Mouse (Mus musculus) hindbrain, embryonic 11.5 days (tissue): Measurements from ENCODE around the gene Sfmbt2. TPM values are rescaled to one million over a fixed set of nuclear protein-coding genes. Genes with fewer than 3 reads are reported as not detected.
"Not testable (repeated sequence)": the region's sequence is repeated elsewhere in the genome, so short reads cannot be mapped to it uniquely, and the experiment has no call there.

Experiments used
- ATAC-seq: fragments of 200-750 bp; cut with Nextera tagmentation; 2 replicates; pipeline ENCODE4 v1.8.0; 2017; ENCODE audit warnings: mild to moderate bottlenecking, moderate TSS enrichment, moderate library complexity; ENCODE audit not compliant: low FRiP score
- DNase-seq: peaks from one replicate; pipeline ENCODE4 v3.0.0-alpha.2; 2015; ENCODE audit warnings: low spot score
- H3K27ac ChIP-seq: fragments of 300-500 bp; sonication (generic); 2 replicates; pipeline ENCODE4 v1.5.1; 2014; ENCODE audit warnings: mild to moderate bottlenecking, low read depth, low read length
- H3K27me3 ChIP-seq: fragments of 300-500 bp; sonication (generic); 2 replicates; pipeline ENCODE4 v1.6.1; 2014; ENCODE audit warnings: mild to moderate bottlenecking, low read length, moderate library complexity, mixed read lengths; ENCODE audit not compliant: control insufficient read depth, insufficient read depth
- H3K36me3 ChIP-seq: fragments of 300-500 bp; sonication (generic); 2 replicates; pipeline ENCODE4 v1.6.1; 2014; ENCODE audit warnings: mild to moderate bottlenecking, low read length, moderate library complexity, mixed read lengths; ENCODE audit not compliant: control insufficient read depth, insufficient read depth
- H3K4me1 ChIP-seq: fragments of 300-500 bp; sonication (generic); replicated peaks from 2 replicates; pipeline ENCODE4 v1.6.1; 2014; ENCODE audit warnings: low read length, mixed read lengths; ENCODE audit not compliant: control insufficient read depth, insufficient read depth
- H3K4me2 ChIP-seq: fragments of 300-500 bp; sonication (generic); replicated peaks from 2 replicates; pipeline ENCODE4 v1.6.1; 2014; ENCODE audit warnings: mild to moderate bottlenecking, low read depth, low read length
- H3K4me3 ChIP-seq: fragments of 300-500 bp; sonication (generic); 2 replicates; pipeline ENCODE4 v1.5.1; 2014; ENCODE audit warnings: low read depth, low read length
- H3K9ac ChIP-seq: fragments of 300-500 bp; sonication (generic); 2 replicates; pipeline ENCODE4 v1.6.1; 2014; ENCODE audit warnings: low read depth, low read length
- H3K9me3 ChIP-seq: fragments of 300-500 bp; sonication (generic); 2 replicates; pipeline ENCODE4 v1.6.1; 2016; ENCODE audit warnings: low read length; ENCODE audit not compliant: control insufficient read depth
- WGBS: fragments of 180-500 bp; shearing (Covaris S2); extraction: QIAGEN DNeasy Blood & Tissue Kit; methylation state at CpG from one replicate; pipeline ENCODE4 v1.1.7; 2014; 5-methylcytosine and 5-hydroxymethylcytosine counted together
- polyA plus RNA-seq: library from polyadenylated mRNA; unstranded; fragments of >200 nt; fragmentation: Nextera tagmentation; extraction: Ambion mirVana; gene quantifications from 2 replicates; pipeline ENCODE4 v1.2.1, GENCODE M21; 2014

The Sfmbt2 gene
- polyA plus RNA-seq, 1 experiment from 2014 or later: 2.6 TPM

DNA sequence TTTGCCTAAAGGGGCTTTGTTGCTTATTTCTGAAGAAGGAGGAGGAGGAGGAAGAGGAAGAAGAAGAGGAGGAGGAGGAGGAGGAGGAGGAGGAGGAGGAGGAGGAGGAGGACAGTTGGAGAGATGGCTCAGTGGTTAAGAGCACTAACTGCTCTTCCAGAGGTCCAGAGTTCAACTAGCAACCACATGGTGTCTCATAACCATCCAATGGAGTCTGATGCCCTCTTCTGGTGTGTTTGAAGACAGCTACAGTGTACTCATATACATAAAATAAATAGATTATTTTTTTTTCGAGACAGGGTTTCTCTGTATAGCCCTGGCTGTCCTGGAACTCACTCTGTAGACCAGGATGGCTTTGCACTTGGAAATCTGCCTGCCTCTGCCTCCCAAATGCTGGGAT, 26.2 kb upstream of the Sfmbt2 start:
- DNase-seq, H3K27me3 ChIP-seq, H3K4me3 ChIP-seq, ATAC-seq, H3K4me1 ChIP-seq, H3K27ac ChIP-seq, H3K36me3 ChIP-seq, H3K9me3 ChIP-seq, H3K9ac ChIP-seq, H3K4me2 ChIP-seq: not testable (repeated sequence)
- 88% methylated on average over 1 of the region's 1 CpGs for WGBS

DNA sequence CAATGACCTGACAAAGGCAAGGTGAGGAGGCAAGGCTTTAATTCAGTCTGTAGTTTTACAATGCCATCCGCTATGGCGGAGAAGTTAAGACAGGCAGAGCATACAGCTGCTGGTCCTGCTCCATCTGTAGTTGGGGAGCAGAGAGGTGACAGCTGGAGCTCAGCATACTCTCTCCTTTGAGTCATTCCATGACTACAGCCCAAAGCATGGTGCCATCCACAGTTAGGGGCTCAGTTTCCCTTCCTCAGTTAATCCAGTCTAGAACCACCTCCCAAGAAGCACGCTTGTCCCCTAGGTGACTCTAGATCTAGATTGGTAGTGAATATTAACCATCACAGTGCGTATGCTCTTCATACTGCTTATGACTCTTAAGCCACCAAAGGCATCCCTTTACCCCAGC, 23.1 kb upstream of the Sfmbt2 start:
- H3K4me2 ChIP-seq: no peak overlapping the region
- H3K9me3 ChIP-seq: no peaks in the 10 kb centered on the region
- H3K9ac ChIP-seq: no peak overlapping the region
- H3K4me1 ChIP-seq: no peaks in the 10 kb centered on the region
- no peak overlapping the region for H3K27ac ChIP-seq
- H3K27me3 ChIP-seq: no peaks in the 10 kb centered on the region
- no peaks in the 10 kb centered on the region for H3K36me3 ChIP-seq
- no peak overlapping the region for H3K4me3 ChIP-seq
- DNase-seq: no peak
- no peak for ATAC-seq
- WGBS: 95% methylated on average over 4 of the region's 4 CpGs

DNA sequence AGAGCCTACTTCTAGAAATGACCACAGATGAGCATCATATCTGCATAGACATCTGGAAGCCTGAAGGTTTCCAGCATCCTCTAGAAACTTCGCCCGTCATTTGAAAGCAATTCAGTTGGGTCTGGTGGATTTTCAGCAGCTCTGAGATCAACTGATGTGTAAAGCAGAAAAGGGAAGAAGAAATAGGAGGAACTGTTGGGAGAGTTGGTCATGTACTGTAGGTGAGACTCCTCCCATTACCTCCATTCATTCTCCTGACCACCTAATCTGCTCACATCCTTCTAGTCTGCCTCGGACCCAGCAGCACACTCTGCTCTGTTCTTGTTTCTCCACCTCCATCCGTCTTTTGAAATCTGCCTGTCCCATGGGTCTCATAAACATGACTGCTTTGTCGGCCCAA, 22.3 kb upstream of the Sfmbt2 start:
- Histone ChIP-seq H3K4me2 (no peak overlapping the region), H3K4me3 (no peak overlapping the region), H3K4me1 (no peaks in the 10 kb centered on the region), H3K27me3 (no peaks in the 10 kb centered on the region), H3K27ac (no peak overlapping the region), H3K36me3 (no peaks in the 10 kb centered on the region), H3K9me3 (no peaks in the 10 kb centered on the region), H3K9ac (no peak overlapping the region)
- no peak for ATAC-seq
- 82% methylated on average over 5 of the region's 5 CpGs for WGBS
- DNase-seq: no peak

DNA sequence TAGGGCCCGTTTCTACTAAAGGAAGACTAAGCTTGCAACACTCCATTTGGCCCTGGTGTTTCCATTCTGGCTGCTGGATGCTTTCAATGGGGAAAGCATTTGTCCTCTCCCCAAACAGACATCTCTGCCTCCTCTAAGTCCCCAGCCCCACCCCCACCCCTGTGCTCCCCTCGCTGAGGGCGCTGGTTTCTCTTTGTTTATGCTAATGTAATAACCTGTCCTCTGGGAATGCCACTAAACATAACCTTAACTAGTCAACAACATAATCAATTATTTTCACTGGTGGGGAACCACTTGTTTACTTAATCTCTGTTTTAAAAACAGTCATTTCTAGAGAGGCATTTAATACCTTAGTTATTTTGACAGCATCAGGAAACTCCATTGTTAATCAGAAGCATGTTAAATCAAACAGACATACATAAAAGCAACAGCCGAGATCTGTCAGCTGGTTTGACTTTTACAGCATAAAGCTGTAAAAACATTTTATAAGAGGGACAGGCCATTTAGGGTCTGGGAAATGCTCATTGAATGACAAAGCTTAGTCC, 20.0 kb upstream of the Sfmbt2 start:
- Histone ChIP-seq H3K4me3 (no peak overlapping the region), H3K27me3 (no peaks in the 10 kb centered on the region), H3K36me3 (no peaks in the 10 kb centered on the region), H3K9ac (no peak overlapping the region), H3K27ac (no peak overlapping the region), H3K4me1 (no peaks in the 10 kb centered on the region), H3K4me2 (no peak overlapping the region), H3K9me3 (no peaks in the 10 kb centered on the region)
- DNase-seq (no peak), ATAC-seq (no peak)
- 23% methylated on average over 4 of the region's 4 CpGs for WGBS

DNA sequence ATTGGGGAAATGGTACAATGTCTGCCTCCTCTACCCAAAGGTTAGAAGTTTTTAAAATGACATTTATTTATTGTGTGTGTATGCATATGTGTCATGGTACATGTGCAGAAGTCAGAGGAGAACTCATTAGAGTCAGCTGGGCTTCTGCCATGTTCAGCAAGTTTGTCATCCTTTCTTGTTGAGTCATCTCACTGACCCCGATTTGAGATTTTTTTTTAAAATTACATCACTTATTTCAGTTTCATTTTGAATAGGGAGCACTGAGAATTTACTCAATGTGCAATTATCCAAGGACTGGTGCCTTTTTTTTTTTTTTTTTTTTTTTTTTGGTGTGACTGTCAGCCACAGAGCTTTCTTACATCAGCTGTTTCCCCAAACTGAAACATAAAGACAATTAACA, 19.2 kb upstream of the Sfmbt2 start:
- no peak overlapping the region for H3K4me3 ChIP-seq
- no peaks in the 10 kb centered on the region for H3K36me3 ChIP-seq
- ATAC-seq: no peak
- H3K9me3 ChIP-seq: no peaks in the 10 kb centered on the region
- no peak overlapping the region for H3K27ac ChIP-seq
- H3K9ac ChIP-seq: no peak overlapping the region
- DNase-seq: no peak
- H3K27me3 ChIP-seq: no peaks in the 10 kb centered on the region
- no peak overlapping the region for H3K4me2 ChIP-seq
- WGBS: 90% methylated on average over 1 of the region's 1 CpGs
- no peaks in the 10 kb centered on the region for H3K4me1 ChIP-seq

DNA sequence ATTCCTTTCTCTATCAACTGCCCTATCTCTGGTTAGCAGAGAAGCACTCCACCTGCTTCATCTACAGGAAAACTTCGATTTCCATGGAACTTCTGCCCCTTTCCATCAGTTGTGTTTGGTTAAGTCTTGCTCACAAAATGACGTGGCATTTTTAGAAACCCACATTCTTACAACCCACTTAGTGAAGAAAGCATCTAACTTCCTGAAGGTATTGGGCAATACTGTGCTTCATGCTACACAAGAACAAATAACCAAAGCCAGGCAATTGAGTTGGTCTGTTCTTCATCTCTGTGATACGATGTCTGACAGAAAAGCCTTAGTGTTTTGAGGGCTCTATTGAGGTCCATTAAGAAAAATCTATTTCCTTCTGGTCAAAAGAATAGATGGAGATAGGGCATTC, 17.4 kb upstream of the Sfmbt2 start:
- no peaks in the 10 kb centered on the region for H3K36me3 ChIP-seq
- no peaks in the 10 kb centered on the region for H3K9me3 ChIP-seq
- no peaks in the 10 kb centered on the region for H3K4me1 ChIP-seq
- H3K27ac ChIP-seq: no peak overlapping the region
- no peak overlapping the region for H3K9ac ChIP-seq
- 79% methylated on average over 3 of the region's 3 CpGs for WGBS
- no peak overlapping the region for H3K4me2 ChIP-seq
- DNase-seq (no peak), ATAC-seq (no peak)
- no peak overlapping the region for H3K4me3 ChIP-seq
- H3K27me3 ChIP-seq: no peaks in the 10 kb centered on the region

DNA sequence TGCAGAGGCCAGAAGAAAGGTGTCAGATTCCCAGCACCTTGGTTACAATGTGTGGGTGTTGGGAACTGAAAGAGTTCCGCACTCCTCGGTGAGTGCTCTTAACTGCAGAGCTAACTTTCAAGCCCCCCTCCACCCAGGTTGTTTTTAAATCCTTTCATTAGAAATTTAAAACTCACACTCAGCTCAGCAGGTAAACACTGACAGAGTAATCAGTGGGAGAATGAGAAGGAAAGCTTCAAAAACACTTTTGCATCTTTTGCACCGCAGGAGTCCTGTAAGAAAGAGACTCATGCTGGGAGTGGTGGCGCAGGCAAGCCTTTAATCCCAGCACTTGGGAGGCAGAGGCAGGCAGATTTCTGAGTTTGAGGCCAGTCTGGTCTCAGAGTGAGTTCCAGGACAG, 16.4 kb upstream of the Sfmbt2 start:
- DNase-seq (no peak), ATAC-seq (no peak)
- H3K36me3 ChIP-seq: no peaks in the 10 kb centered on the region
- 56% methylated on average over 4 of the region's 4 CpGs for WGBS
- H3K9me3 ChIP-seq: no peaks in the 10 kb centered on the region
- no peaks in the 10 kb centered on the region for H3K4me1 ChIP-seq
- no peak overlapping the region for H3K27ac ChIP-seq
- H3K9ac ChIP-seq: no peak overlapping the region
- H3K4me2 ChIP-seq: no peak overlapping the region
- no peaks in the 10 kb centered on the region for H3K27me3 ChIP-seq
- no peak overlapping the region for H3K4me3 ChIP-seq

DNA sequence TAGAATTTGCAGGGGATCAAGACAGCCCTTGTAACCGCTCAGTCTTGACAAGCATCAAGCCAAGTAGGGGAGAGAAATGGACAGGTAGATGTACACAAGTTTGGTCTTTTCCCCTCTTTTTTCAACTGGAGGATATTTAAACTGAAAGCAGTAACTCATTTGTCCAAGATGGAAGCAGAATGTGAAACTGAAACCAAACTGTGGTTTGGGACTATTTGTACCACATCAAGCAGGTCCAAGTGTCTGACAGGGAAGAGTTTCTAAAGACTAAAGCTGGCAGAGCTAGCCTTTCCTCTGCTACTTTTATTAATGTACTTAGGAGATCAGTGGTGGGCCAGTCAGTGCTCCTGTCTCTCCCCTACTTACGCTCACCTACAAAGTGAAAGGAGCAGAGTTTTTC, 10.4 kb upstream of the Sfmbt2 start:
- no peaks in the 10 kb centered on the region for H3K4me1 ChIP-seq
- H3K9ac ChIP-seq: no peak overlapping the region
- DNase-seq (no peak), ATAC-seq (no peak)
- no peaks in the 10 kb centered on the region for H3K9me3 ChIP-seq
- no peak overlapping the region for H3K4me3 ChIP-seq
- no peak overlapping the region for H3K27ac ChIP-seq
- WGBS: 84% methylated on average over 2 of the region's 2 CpGs
- H3K4me2 ChIP-seq: no peak overlapping the region
- H3K27me3 ChIP-seq: no peaks in the 10 kb centered on the region
- no peaks in the 10 kb centered on the region for H3K36me3 ChIP-seq

DNA sequence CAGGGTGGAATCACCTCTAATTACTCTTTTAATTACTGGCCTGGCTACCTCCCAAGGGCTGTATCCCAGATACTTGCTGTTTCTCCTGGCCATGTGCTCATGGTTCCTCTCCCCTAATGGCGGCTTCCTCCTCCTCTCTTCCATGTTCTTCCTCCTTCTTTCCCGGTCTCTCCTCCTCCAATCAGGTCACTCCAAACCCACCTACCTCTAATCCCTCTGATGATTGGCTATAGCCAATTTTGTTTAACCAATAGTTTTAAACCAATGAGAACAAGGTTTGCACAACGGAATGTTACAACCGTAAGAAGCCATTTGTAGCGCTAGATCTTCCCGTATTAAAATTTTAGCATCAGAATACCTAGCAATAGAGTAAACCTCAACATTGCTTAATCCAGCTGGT, 5.2 kb upstream of the Sfmbt2 start:
- Histone ChIP-seq H3K27me3 (peaks cover 20% of the 10 kb centered on the region), H3K27ac (no peak overlapping the region), H3K9ac (no peak overlapping the region), H3K4me2 (no peak overlapping the region), H3K36me3 (no peaks in the 10 kb centered on the region), H3K9me3 (no peaks in the 10 kb centered on the region), H3K4me1 (no peaks in the 10 kb centered on the region), H3K4me3 (no peak overlapping the region)
- WGBS: 94% methylated on average over 6 of the region's 6 CpGs
- ATAC-seq (no peak), DNase-seq (no peak)
